Mouse (Mus musculus) urinary bladder, postnatal 14 days (tissue): ENCODE measurements around the gene Tenm4.

ENCODE experiments used
- DNase-seq: peaks from one replicate; pipeline ENCODE4 v3.0.0; 2021; ENCODE audit warnings: low spot score

The Tenm4 gene

GRCm38 (mm10) chr7:96340826-96341225, 169.8 kb downstream of the Tenm4 start:
- no peak for DNase-seq

- no peak for DNase-seq
Observed at GRCm38 (mm10) chr7:96341479-96341878, 170.4 kb downstream of the Tenm4 start.

- DNase-seq, result no peak
Observed at GRCm38 (mm10) chr7:96342996-96343395, 171.9 kb downstream of the Tenm4 start.

- DNase-seq, result no peak
Observed at GRCm38 (mm10) chr7:96343667-96344066, 172.6 kb downstream of the Tenm4 start.

- no peak for DNase-seq
Observed at GRCm38 (mm10) chr7:96352671-96353070, 181.6 kb downstream of the Tenm4 start.

- DNase-seq, result no peak
Observed at GRCm38 (mm10) chr7:96356285-96356811, 185.3 kb downstream of the Tenm4 start.

GRCm38 (mm10) chr7:96357550-96357949, 186.5 kb downstream of the Tenm4 start:
- DNase-seq, result no peak

GRCm38 (mm10) chr7:96363311-96363710, 192.3 kb downstream of the Tenm4 start:
- no peak for DNase-seq

- DNase-seq, result no peak
Observed at GRCm38 (mm10) chr7:96369947-96370346, 198.9 kb downstream of the Tenm4 start.

- no peak for DNase-seq
Observed at GRCm38 (mm10) chr7:96374004-96374663, 203.1 kb downstream of the Tenm4 start.

- DNase-seq, result no peak
Observed at GRCm38 (mm10) chr7:96375507-96375906, 204.5 kb downstream of the Tenm4 start.

- DNase-seq, result no peak
Observed at GRCm38 (mm10) chr7:96383686-96384528, 212.9 kb downstream of the Tenm4 start.

- no peak for DNase-seq
Observed at GRCm38 (mm10) chr7:96384726-96385500, 213.9 kb downstream of the Tenm4 start.

- no peak for DNase-seq
Observed at GRCm38 (mm10) chr7:96385850-96386249, 214.8 kb downstream of the Tenm4 start.

- no peak for DNase-seq
Observed at GRCm38 (mm10) chr7:96390034-96390670, 219.1 kb downstream of the Tenm4 start.

- DNase-seq, result no peak
Observed at GRCm38 (mm10) chr7:96390894-96391293, 219.8 kb downstream of the Tenm4 start.

- DNase-seq, result no peak
Observed at GRCm38 (mm10) chr7:96391797-96392472, 220.9 kb downstream of the Tenm4 start.

GRCm38 (mm10) chr7:96392600-96392999, 221.6 kb downstream of the Tenm4 start:
- no peak for DNase-seq

- no peak for DNase-seq
Observed at GRCm38 (mm10) chr7:96397940-96398339, 226.9 kb downstream of the Tenm4 start.

GRCm38 (mm10) chr7:96400411-96400810, 229.4 kb downstream of the Tenm4 start:
- DNase-seq, result no peak

GRCm38 (mm10) chr7:96406630-96407214, 235.7 kb downstream of the Tenm4 start:
- no peak for DNase-seq
